Mouse (Mus musculus): ENCODE measurements around the gene Tyw3. TPM values are rescaled to one million over a fixed set of nuclear protein-coding genes. Genes with fewer than 3 reads are reported as not detected.

The Tyw3 gene
- polyA plus RNA-seq, 1 experiment from 2014 or later: 7.9 TPM

DNA sequence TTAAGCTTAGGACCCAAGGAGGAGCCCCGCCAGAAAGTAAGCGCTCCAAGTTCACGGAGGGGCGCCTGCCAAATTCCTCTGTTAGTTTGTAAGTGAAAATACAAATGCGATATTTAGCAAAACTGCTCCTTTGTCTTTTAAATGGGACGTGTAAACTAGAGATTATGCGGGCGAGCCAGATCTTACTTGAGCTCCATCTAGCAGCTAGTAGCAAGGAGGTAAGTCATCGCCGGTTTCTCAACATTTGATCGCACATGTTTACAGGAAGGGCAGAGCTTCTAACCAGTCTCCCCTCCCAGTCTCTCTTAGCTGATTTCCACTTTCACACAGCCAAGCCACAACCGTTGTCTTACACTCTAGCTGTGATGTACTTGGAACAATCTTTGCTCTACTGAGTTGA, 26.1 kb downstream of the Tyw3 start:
- no peak for ATAC-seq
- TF ChIP-seq CTCF (IDR thresholded peaks at IDR 0.05): no peak
- ChIA-PET CTCF (interaction anchor here (1.0 to 3.4 kb wide), 7 partner anchors 9 to 303 kb away, joined by 3 to 34 read pairs (median 4); partner anchors contain the start of genes Cryz and Tyw3), POLR2A (no interaction called here)
- DNase-seq (ENCODE audit: low read depth, low spot score): no peak
- in situ Hi-C loops (cut with MboI; ENCODE audit: low pct_unique_long_range_greater_than_20kb): loop anchor here (5.0 to 10.0 kb wide), 2 partner anchors 298 to 616 kb away; no protein-coding TSS in a partner anchor
- peaks cover 34% of the 10 kb centered on the region for H3K27me3 ChIP-seq

DNA sequence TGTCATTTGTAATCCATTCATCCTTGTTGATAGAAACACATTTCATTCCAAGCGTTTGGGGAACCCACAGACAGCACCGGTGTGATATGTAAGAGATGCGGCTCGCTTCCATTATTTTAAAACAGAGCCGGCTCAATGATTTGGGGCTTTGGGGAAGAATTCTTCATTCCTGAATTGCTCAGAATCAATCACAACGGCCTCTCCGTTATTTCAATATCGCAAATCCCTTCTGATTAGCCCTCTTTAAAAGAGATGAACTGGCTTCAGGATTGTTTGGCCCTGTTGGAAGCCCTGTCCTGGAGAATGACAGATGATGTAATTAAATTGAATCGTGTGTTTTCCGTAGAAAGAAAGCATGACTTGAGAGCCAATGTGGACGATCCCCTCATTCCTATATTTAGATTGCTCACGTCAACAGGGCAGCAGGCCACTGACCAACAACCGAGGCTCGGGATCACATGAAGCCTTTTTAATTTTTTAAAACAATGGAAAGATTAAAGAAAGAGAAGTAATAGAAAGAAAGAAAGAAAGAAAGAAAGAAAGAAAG, 26.8 kb downstream of the Tyw3 start:
- ChIA-PET CTCF (interaction anchor here (1.0 to 3.4 kb wide), 7 partner anchors 9 to 302 kb away, joined by 3 to 34 read pairs (median 4); partner anchors contain the start of genes Cryz and Tyw3), POLR2A (no interaction called here)
- DNase-seq (ENCODE audit: low read depth, low spot score) (no peak), ATAC-seq (no peak)
- TF ChIP-seq CTCF (IDR thresholded peaks at IDR 0.05): no peak
- H3K27me3 ChIP-seq: peaks cover 34% of the 10 kb centered on the region
- in situ Hi-C loops (cut with MboI; ENCODE audit: low pct_unique_long_range_greater_than_20kb): loop anchor here (5.0 to 10.0 kb wide), 2 partner anchors 298 to 615 kb away; no protein-coding TSS in a partner anchor

DNA sequence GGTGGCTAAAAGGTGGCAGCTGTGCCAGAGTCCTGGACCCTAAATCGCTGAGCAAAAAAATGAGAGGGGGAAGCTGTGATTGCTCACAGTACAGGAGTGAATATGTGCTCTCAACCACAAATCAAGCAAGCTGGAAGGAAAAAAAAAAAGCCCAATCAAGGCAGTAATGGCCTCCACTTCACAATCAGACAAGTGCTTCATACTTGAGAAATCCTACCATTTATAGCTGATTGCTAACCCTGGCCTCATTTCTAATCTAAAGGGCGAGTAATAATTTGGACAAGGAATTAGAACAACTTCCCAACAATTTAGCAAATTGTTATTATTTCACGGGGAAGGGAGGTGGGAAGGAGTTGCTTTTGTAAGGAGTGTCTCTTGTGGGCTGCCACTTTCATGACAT, 31.5 kb downstream of the Tyw3 start:
- DNase-seq (ENCODE audit: low read depth, low spot score) (no peak), ATAC-seq (no peak)
- in situ Hi-C loops (cut with MboI; ENCODE audit: low pct_unique_long_range_greater_than_20kb): no loop called here
- no peak for TF ChIP-seq CTCF (IDR thresholded peaks at IDR 0.05)
- peaks cover 43% of the 10 kb centered on the region for H3K27me3 ChIP-seq
- POLR2A ChIA-PET: no interaction called here
- CTCF ChIA-PET: interaction anchor here (0.7 kb wide), 1 partner anchor 296 kb away, joined by 3 read pairs; no protein-coding TSS in a partner anchor

DNA sequence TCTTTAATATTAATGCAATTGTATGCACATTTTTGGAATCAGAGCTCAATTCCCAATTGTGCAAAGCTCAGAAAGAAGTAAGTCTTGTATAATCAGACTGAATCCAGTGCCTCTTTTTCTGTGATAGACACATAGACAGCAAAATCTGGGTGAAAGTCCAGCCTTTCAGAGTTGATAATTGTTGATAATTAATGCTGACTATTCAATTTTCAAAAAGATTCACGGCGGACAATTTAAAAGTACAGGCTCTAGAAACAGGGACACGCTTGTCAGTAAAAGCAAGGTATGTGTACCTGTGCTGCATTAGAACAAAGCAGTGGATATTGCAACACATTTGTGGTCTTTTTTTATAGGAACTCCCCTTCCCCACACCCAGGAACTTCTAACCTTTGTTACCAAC, 34.7 kb downstream of the Tyw3 start:
- in situ Hi-C loops (cut with MboI; ENCODE audit: low pct_unique_long_range_greater_than_20kb): no loop called here
- POLR2A ChIA-PET: no interaction called here
- H3K27me3 ChIP-seq: peaks cover 25% of the 10 kb centered on the region
- ATAC-seq (no peak), DNase-seq (ENCODE audit: low read depth, low spot score) (no peak)
- CTCF ChIA-PET: no interaction called here
- TF ChIP-seq CTCF (IDR thresholded peaks at IDR 0.05): no peak

DNA sequence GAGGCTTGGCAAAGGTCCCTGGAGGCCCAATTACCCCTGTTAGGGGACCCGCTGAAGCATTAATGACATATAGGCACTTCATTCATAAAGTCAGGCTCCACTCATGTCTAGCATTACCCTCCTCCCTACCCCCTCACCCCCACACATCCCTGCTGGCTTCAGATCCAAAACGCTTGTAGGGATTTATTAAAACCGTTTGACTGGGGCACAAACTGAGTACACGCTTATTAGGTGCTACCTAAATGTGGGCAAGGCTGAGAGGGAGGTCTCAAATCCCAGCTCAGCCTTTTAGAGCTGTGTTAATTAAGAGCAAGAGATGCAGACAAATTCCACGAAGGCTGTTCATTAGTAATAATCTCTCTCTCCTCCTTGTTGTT, 45.9 kb downstream of the Tyw3 start:
- DNase-seq (ENCODE audit: low read depth, low spot score) (no peak), ATAC-seq (no peak)
- TF ChIP-seq CTCF (IDR thresholded peaks at IDR 0.05): no peak
- peaks cover 24% of the 10 kb centered on the region for H3K27me3 ChIP-seq
- ChIA-PET POLR2A (no interaction called here), CTCF (no interaction called here)
- in situ Hi-C loops (cut with MboI; ENCODE audit: low pct_unique_long_range_greater_than_20kb): no loop called here

DNA sequence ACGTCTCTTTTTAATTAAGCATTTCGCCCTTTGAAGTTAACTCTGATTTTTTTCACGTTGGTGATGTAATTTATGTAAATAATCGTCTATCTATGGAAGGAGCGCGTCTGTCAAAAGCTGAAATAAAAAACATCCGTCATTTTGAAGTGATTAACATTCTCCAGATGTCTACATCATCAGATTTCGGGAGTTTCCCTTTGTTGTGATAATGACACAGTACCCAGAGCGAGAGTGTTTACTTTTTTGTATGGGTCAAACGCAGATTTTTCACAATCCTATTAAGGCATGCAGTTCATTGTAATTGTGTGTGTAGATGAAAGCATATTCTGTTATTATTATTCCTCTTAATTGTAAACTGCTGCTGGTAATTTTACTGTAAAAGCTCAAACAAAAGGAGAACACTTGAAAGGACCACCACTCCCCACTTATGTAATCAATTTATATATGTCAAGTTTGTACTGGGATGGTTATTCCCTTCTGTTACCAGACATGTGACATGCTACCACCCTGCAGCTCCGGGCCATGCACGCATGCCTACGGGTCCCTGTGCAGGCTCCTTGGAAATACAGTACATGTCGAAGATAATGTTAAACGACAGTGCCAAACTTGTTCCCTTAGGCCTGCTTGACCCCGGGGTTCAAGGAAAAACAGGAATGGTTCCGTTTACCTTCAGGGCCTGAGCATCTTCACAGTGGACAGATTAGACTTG, 46.4 kb downstream of the Tyw3 start:
- TF ChIP-seq CTCF (IDR thresholded peaks at IDR 0.05): no peak
- H3K27me3 ChIP-seq: peaks cover 24% of the 10 kb centered on the region
- POLR2A ChIA-PET: no interaction called here
- no peak for DNase-seq (ENCODE audit: low read depth, low spot score)
- no peak for ATAC-seq
- in situ Hi-C loops (cut with MboI; ENCODE audit: low pct_unique_long_range_greater_than_20kb): no loop called here
- CTCF ChIA-PET: interaction anchor here (1.3 kb wide), 1 partner anchor 22 kb away, joined by 4 read pairs; no protein-coding TSS in a partner anchor

DNA sequence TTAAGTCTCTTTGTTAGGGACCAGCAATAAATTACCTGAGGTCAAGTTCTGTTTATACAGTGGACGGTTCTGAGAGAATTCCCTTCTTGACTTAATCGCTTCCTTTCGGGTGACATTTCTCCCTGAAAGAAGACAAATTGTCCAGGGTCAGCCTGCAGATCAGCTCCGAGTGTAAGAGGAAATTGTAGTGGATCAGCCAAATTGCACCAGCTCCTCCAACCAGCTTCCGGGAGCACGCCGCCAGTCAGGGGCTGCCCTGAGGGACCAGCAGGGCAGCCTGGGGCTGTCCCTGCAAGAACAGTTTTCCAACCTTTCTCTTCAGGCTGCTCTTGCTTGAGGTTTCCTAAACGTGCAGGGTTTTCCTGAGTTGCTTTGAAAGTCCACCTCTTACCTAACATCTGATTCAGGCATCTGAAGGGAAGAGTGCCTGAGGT, 48.0 kb downstream of the Tyw3 start:
- POLR2A ChIA-PET: no interaction called here
- ATAC-seq: no peak

DNA sequence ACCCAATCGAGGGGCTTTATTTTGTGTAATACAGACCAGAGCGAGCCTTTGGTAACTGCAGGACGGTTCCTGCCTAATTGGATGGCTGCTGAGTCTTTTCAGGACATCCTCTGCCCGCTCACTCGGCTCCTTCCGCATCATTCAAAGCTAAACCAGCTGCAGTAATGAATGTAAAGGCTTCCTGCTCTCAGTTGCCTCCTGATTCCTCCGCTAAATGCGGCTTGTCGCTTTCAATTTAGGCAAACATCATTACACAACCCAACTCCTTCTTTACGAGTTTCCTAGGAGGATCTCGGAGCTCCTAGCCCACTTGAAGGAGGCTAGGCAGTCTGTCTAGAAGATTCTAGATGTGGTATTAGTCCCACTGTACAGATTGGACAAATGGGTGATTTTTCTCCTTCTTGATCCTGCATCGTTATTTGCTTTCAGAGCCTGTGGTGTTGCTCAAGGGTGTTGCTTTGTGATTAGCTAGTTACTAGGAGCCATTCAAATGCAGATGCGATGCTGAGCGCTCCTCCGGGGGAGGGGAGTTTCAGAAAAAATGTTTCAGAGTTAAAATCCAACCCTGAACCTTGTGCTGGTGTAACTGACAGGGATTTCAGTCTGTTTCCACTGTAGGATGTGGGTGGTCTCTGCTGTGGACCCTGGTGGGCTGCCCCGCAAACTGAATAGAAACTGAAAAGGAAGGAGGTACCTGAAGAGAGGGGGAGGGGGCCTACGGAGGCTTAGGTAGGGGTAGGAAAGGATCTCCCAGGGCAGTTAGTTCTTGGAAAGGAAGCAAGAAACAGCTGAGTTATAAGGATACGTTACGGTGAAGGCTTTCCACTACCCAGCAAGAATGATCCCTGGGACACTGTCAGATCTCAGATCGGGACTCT, 49.1 kb downstream of the Tyw3 start:
- ChIA-PET CTCF (interaction anchor here (1.7 kb wide), 1 partner anchor 12 kb away, joined by 4 read pairs; no protein-coding TSS in a partner anchor), POLR2A (no interaction called here)
- DNase-seq (ENCODE audit: low read depth, low spot score) (no peak), ATAC-seq (peak; percentile 11)
- no peak for TF ChIP-seq CTCF (IDR thresholded peaks at IDR 0.05)
- peaks cover 16% of the 10 kb centered on the region for H3K27me3 ChIP-seq
- in situ Hi-C loops (cut with MboI; ENCODE audit: low pct_unique_long_range_greater_than_20kb): no loop called here

More for the DNA sequence above, 48.0 kb downstream of the Tyw3 start:
- H3K27me3 ChIP-seq: peaks cover 22% of the 10 kb centered on the region
- DNase-seq (ENCODE audit: low read depth, low spot score): no peak
- no peak for TF ChIP-seq CTCF (IDR thresholded peaks at IDR 0.05)
- in situ Hi-C loops (cut with MboI; ENCODE audit: low pct_unique_long_range_greater_than_20kb): no loop called here
- CTCF ChIA-PET: interaction anchor here (1.3 kb wide), 1 partner anchor 24 kb away, joined by 4 read pairs; no protein-coding TSS in a partner anchor

DNA sequence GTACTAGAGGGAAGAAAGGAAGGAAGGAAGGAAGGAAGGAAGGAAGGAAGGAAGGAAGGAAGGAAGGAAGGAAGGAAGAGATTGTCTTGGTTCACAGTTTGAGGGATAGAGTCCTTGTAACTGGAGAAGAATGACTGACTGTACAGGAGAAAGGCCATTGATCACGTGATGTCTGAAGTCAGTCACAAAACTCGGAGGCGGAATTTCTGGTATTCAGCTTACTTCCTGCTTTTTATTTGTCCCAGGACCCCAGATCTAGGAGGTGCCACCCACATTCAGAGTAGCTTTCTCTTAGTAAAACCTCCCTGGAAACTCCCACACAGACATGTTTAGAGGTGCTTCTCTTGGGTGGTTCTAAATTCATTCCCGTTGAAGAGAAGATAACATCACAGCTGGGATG, 50.7 kb downstream of the Tyw3 start:
- peaks cover 16% of the 10 kb centered on the region for H3K27me3 ChIP-seq
- ChIA-PET CTCF (interaction anchor here (1.1 kb wide), 1 partner anchor 199 kb away, joined by 3 read pairs; no protein-coding TSS in a partner anchor), POLR2A (no interaction called here)
- DNase-seq (ENCODE audit: low read depth, low spot score) (no peak), ATAC-seq (no peak)
- in situ Hi-C loops (cut with MboI; ENCODE audit: low pct_unique_long_range_greater_than_20kb): no loop called here
- no peak for TF ChIP-seq CTCF (IDR thresholded peaks at IDR 0.05)

DNA sequence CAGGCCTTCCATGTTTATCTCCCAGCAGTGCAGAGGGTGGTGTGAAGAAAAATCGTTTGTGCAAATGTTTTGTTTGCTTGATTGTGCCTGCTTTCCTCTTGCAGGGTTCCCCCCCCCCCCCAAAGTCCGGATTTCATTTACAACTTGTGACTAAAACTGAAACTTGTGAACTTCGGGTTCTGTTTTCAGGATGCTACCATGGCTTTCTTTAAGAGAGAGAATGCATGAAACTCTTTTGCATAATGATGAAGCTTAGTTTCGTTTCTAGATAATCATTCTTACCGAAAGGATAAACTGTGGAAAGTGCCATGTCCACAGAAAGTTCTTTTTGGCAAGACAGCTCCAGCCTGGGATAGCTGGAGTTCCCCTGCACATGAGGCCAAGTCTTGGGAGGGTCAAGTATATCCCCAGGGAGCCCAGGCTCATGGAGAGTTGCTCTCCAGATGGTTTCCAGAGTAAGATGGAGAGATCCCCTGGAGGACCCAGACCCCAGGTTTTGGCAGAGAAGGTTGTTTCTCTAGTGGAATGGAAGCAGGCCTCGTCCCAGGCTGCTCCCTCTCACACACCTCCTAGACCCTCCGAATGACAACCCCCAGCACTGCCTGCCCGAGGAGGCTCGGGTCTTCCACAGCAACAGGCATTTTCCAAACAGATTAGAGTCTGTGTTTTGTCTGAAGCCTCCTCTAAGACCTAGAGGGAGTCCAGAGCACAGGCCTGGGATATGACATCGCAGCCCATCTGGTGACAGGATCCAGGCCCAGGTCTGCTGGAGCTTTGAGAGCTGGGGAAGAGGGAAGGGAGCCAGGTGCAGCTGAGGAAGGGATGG, 56.6 kb downstream of the Tyw3 start:
- DNase-seq (ENCODE audit: low read depth, low spot score) (no peak), ATAC-seq (peak; percentile 51)
- in situ Hi-C loops (cut with MboI; ENCODE audit: low pct_unique_long_range_greater_than_20kb): no loop called here
- peaks cover 18% of the 10 kb centered on the region for H3K27me3 ChIP-seq
- POLR2A ChIA-PET: interaction anchor here (0.6 kb wide), 1 partner anchor 73 kb away, joined by 5 read pairs; no protein-coding TSS in a partner anchor
- CTCF ChIA-PET: interaction anchor here (1.0 kb wide), 1 partner anchor 13 kb away, joined by 3 read pairs; no protein-coding TSS in a partner anchor
- TF ChIP-seq CTCF (IDR thresholded peaks at IDR 0.05): no peak
